Mouse (Mus musculus) hindlimb bud, embryonic 11.5 days (tissue): Measurements from ENCODE around the gene Pfkfb2.
"Not testable (repeated sequence)": the region's sequence is repeated elsewhere in the genome, so short reads cannot be mapped to it uniquely, and the experiment has no call there.

Experiments
- DNase-seq: peaks from one replicate; pipeline ENCODE4 v3.0.0-alpha.2; 2012; ENCODE audit warnings: low read depth, low spot score; ENCODE audit errors: extremely low spot score

Pfkfb2 gene

GRCm38 (mm10) chr1:130701976-130702375 lies 27.1 kb downstream of the Pfkfb2 start:
- DNase-seq = no peak

GRCm38 (mm10) chr1:130699937-130700633 lies 29.0 kb downstream of the Pfkfb2 start:
- no peak for DNase-seq

GRCm38 (mm10) chr1:130698601-130699000 lies 30.5 kb downstream of the Pfkfb2 start:
- DNase-seq = no peak

- DNase-seq = no peak
Observed at GRCm38 (mm10) chr1:130683905-130684304, 45.1 kb downstream of the Pfkfb2 start.

- DNase-seq = no peak
Observed at GRCm38 (mm10) chr1:130681656-130682413, 47.2 kb downstream of the Pfkfb2 start.

- DNase-seq = no peak
Observed at GRCm38 (mm10) chr1:130681075-130681474, 48.0 kb downstream of the Pfkfb2 start.

- DNase-seq = no peak
Observed at GRCm38 (mm10) chr1:130678551-130678950, 50.5 kb downstream of the Pfkfb2 start.

GRCm38 (mm10) chr1:130663576-130663975 lies 65.5 kb downstream of the Pfkfb2 start:
- DNase-seq = not testable (repeated sequence)

- DNase-seq = no peak
Observed at GRCm38 (mm10) chr1:130661454-130661853, 67.6 kb downstream of the Pfkfb2 start, which contains the start of gene C4bp. Gene C4bp, minus strand, starts transcription at chr1:130661632.

- DNase-seq = not testable (repeated sequence)
Observed at GRCm38 (mm10) chr1:130659641-130660040, 69.4 kb downstream of the Pfkfb2 start.

GRCm38 (mm10) chr1:130644103-130644502 lies 85.0 kb downstream of the Pfkfb2 start:
- DNase-seq = no peak

- DNase-seq = no peak
Observed at GRCm38 (mm10) chr1:130640967-130641366, 88.1 kb downstream of the Pfkfb2 start.
